Mouse (Mus musculus) olfactory bulb, adult 2 months (tissue): ENCODE measurements around the gene Stac.

Source experiments
- CTCF ChIP-seq: fragments of 200-500 bp; IDR thresholded peaks from 2 replicates; pipeline ENCODE4 v1.5.1; 2012; ENCODE audit warnings: low read depth, mild to moderate bottlenecking, low read length, moderate library complexity; ENCODE audit not compliant: insufficient read depth
- POLR2A ChIP-seq: fragments of 200-500 bp; IDR thresholded peaks from 2 replicates; pipeline ENCODE4 v1.6.1; 2012; ENCODE audit warnings: mild to moderate bottlenecking, low read depth, low read length, moderate library complexity; ENCODE audit not compliant: insufficient read depth

DNA sequence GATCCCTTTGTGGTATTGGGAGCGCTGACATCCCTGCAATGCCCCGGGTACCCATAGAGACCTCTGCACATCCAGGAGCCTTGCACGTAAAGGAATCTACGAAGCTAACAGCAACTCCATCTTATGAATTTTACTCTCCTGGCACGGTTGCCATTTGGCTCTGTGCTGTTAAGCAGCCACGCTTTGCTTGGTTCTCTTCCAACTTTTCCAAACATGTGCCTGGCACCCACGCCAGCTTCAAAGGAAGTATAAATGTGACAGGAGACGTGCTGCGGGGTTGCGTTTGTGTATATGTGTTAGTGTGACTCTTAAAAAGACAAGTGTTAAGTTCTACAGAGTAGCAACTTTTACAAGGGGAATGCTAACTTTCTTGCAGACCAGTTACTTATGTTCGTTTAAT lies 1.0 kb downstream of the Stac start:
- TF ChIP-seq POLR2A, result no peak
- no peak for TF ChIP-seq CTCF
